Mouse (Mus musculus) midbrain, embryonic 16.5 days (tissue): Measurements from ENCODE around the gene Vmn1r232. TPM values are rescaled to one million over a fixed set of nuclear protein-coding genes. Genes with fewer than 3 reads are reported as not detected.

Experiments
- ATAC-seq: fragments of 200-750 bp; cut with Nextera tagmentation; 2 replicates; pipeline ENCODE4 v1.8.0; 2017; ENCODE audit warnings: moderate TSS enrichment
- H3K27ac ChIP-seq: fragments of 300-500 bp; sonication (generic); 2 replicates; pipeline ENCODE4 v1.5.1; 2014; ENCODE audit warnings: mild to moderate bottlenecking, low read length, mixed read lengths
- H3K27me3 ChIP-seq: fragments of 300-500 bp; sonication (generic); 2 replicates; pipeline ENCODE4 v1.6.1; 2014; ENCODE audit warnings: low read depth, low read length, mixed read lengths; ENCODE audit not compliant: control insufficient read depth, insufficient read depth
- H3K36me3 ChIP-seq: fragments of 300-500 bp; sonication (generic); 2 replicates; pipeline ENCODE4 v1.6.1; 2014; ENCODE audit warnings: mild to moderate bottlenecking, low read length, moderate library complexity, mixed read lengths; ENCODE audit not compliant: control insufficient read depth, insufficient read depth
- H3K4me1 ChIP-seq: fragments of 300-500 bp; sonication (generic); 2 replicates; pipeline ENCODE4 v1.6.1; 2014; ENCODE audit warnings: mild to moderate bottlenecking, low read length, mixed read lengths; ENCODE audit not compliant: control insufficient read depth, insufficient read depth
- H3K4me2 ChIP-seq: fragments of 300-500 bp; sonication (generic); 2 replicates; pipeline ENCODE4 v1.6.1; 2014; ENCODE audit warnings: mild to moderate bottlenecking, low read length, mixed read lengths
- H3K4me3 ChIP-seq: fragments of 300-500 bp; sonication (generic); 2 replicates; pipeline ENCODE4 v1.5.1; 2014; ENCODE audit warnings: low read depth, mild to moderate bottlenecking, low read length, moderate library complexity, mixed read lengths
- H3K9ac ChIP-seq: fragments of 300-500 bp; sonication (generic); 2 replicates; pipeline ENCODE4 v1.6.1; 2014; ENCODE audit warnings: low read depth, low read length, mixed read lengths
- H3K9me3 ChIP-seq: fragments of 300-500 bp; sonication (generic); replicated peaks from 2 replicates; pipeline ENCODE4 v1.6.1; 2014; ENCODE audit warnings: mild to moderate bottlenecking, low read length, mixed read lengths; ENCODE audit not compliant: control insufficient read depth, poor library complexity, severe bottlenecking
- WGBS: fragments of 180-500 bp; shearing (Covaris S2); extraction: QIAGEN DNeasy Blood & Tissue Kit; methylation state at CpG from one replicate; pipeline ENCODE4 v1.1.7; 2014; 5-methylcytosine and 5-hydroxymethylcytosine counted together
- polyA plus RNA-seq: library from polyadenylated mRNA; unstranded; fragments of >200 nt; fragmentation: Nextera tagmentation; extraction: Ambion mirVana; gene quantifications from 2 replicates; pipeline ENCODE4 v1.2.1, GENCODE M21; 2015

Gene Vmn1r232
- not detected in 2 replicates for polyA plus RNA-seq

- Histone ChIP-seq H3K4me3 (no peak within 1 kb of the TSS), H3K27me3 (no peaks in the 10 kb centered on the region), H3K4me1 (no peaks in the 10 kb centered on the region), H3K9ac (no peak within 1 kb of the TSS), H3K36me3 (no peaks in the 10 kb centered on the region), H3K27ac (no peak within 1 kb of the TSS), H3K9me3 (no peaks in the 10 kb centered on the region), H3K4me2 (no peak within 1 kb of the TSS)
- 58% methylated on average over 1 of the region's 1 CpGs for WGBS
- no peak for ATAC-seq
These were observed at the start of gene Vmn1r232 for GRCm38 (mm10) chr17:20919614-20920013. Gene Vmn1r232, minus strand, starts transcription at chr17:20919714.

- no peak overlapping the region for H3K27ac ChIP-seq
- H3K27me3 ChIP-seq: no peaks in the 10 kb centered on the region
- H3K4me1 ChIP-seq: no peaks in the 10 kb centered on the region
- no peak overlapping the region for H3K4me2 ChIP-seq
- H3K9ac ChIP-seq: no peak overlapping the region
- no peak for ATAC-seq
- no peaks in the 10 kb centered on the region for H3K9me3 ChIP-seq
- H3K36me3 ChIP-seq: peaks cover 63% of the 10 kb centered on the region
- no peak overlapping the region for H3K4me3 ChIP-seq
These were observed 47.2 kb upstream of the Vmn1r232 start for GRCm38 (mm10) chr17:20966681-20967080.

- peak; percentile 33; the same call in 1 of the 2 replicates for ATAC-seq
- WGBS: 92% methylated on average over 4 of the region's 4 CpGs
These were observed 45.9 kb upstream of the Vmn1r232 start for GRCm38 (mm10) chr17:20965421-20965820.

GRCm38 (mm10) chr17:20960386-20960785 is 40.9 kb upstream of the Vmn1r232 start:
- Histone ChIP-seq H3K27me3 (no peaks in the 10 kb centered on the region), H3K27ac (no peak overlapping the region), H3K9ac (no peak overlapping the region), H3K9me3 (no peaks in the 10 kb centered on the region), H3K36me3 (peaks cover 81% of the 10 kb centered on the region), H3K4me1 (no peaks in the 10 kb centered on the region), H3K4me2 (no peak overlapping the region), H3K4me3 (no peak overlapping the region)
- ATAC-seq: no peak
- 98% methylated on average over 5 of the region's 5 CpGs for WGBS

More at GRCm38 (mm10) chr17:20965421-20965820, 45.9 kb upstream of the Vmn1r232 start:
- no peak overlapping the region for H3K4me3 ChIP-seq
- H3K9me3 ChIP-seq: no peaks in the 10 kb centered on the region
- H3K36me3 ChIP-seq: peaks cover 72% of the 10 kb centered on the region
- no peaks in the 10 kb centered on the region for H3K4me1 ChIP-seq
- H3K27ac ChIP-seq: no peak overlapping the region
- H3K9ac ChIP-seq: no peak overlapping the region
- H3K4me2 ChIP-seq: no peak overlapping the region
- no peaks in the 10 kb centered on the region for H3K27me3 ChIP-seq

GRCm38 (mm10) chr17:20946636-20947035 is 27.1 kb upstream of the Vmn1r232 start:
- Histone ChIP-seq H3K4me3 (peak overlapping the region; percentile 55), H3K4me2 (peak overlapping the region; percentile 63), H3K9me3 (no peaks in the 10 kb centered on the region), H3K36me3 (peaks cover 1% of the 10 kb centered on the region; the same call in 1 of the 2 replicates), H3K27ac (no peak overlapping the region), H3K9ac (peak overlapping the region; percentile 71), H3K4me1 (peaks cover 32% of the 10 kb centered on the region), H3K27me3 (no peaks in the 10 kb centered on the region)
- ATAC-seq: no peak

GRCm38 (mm10) chr17:20946026-20946565 is 26.6 kb upstream of the Vmn1r232 start:
- 0 out of 2 replicates have a peak, but pooled peaks have one; percentile 0 for ATAC-seq
- Histone ChIP-seq H3K4me3 (peak overlapping the region; percentile 55), H3K9ac (peak overlapping the region; percentile 71), H3K36me3 (no peaks in the 10 kb centered on the region), H3K9me3 (no peaks in the 10 kb centered on the region), H3K27ac (peak overlapping the region; percentile 98), H3K4me1 (peaks cover 32% of the 10 kb centered on the region), H3K27me3 (no peaks in the 10 kb centered on the region), H3K4me2 (peak overlapping the region; percentile 63)
- under 1% methylated on average over 13 of the region's 13 CpGs for WGBS

- Histone ChIP-seq H3K36me3 (no peaks in the 10 kb centered on the region), H3K4me2 (peak within 1 kb of the TSS; percentile 68), H3K27me3 (no peaks in the 10 kb centered on the region), H3K4me1 (peaks cover 32% of the 10 kb centered on the region), H3K9ac (peak within 1 kb of the TSS; percentile 71), H3K27ac (peak within 1 kb of the TSS; percentile 98), H3K4me3 (peak within 1 kb of the TSS; percentile 55), H3K9me3 (no peaks in the 10 kb centered on the region)
- ATAC-seq: peak; percentile 98
- under 1% methylated on average over 69 of the region's 69 CpGs for WGBS
These were observed 25.7 kb upstream of the Vmn1r232 start, which contains the start of gene Ppp2r1a for GRCm38 (mm10) chr17:20944985-20945891. Gene Ppp2r1a, plus strand, starts transcription at chr17:20945311.

GRCm38 (mm10) chr17:20944226-20944625 is 24.7 kb upstream of the Vmn1r232 start:
- peak overlapping the region; percentile 91 for H3K27ac ChIP-seq
- ATAC-seq: 0 out of 2 replicates have a peak, but pooled peaks have one; percentile 0
- H3K36me3 ChIP-seq: no peaks in the 10 kb centered on the region
- peak overlapping the region; percentile 55 for H3K4me3 ChIP-seq
- 47% methylated on average over 3 of the region's 3 CpGs for WGBS
- H3K4me2 ChIP-seq: peak overlapping the region; percentile 68
- H3K9me3 ChIP-seq: 0 out of 2 replicates have a peak, but pooled peaks cover 2% of the 10 kb centered on the region
- peak overlapping the region; percentile 62 for H3K9ac ChIP-seq
- peaks cover 27% of the 10 kb centered on the region for H3K4me1 ChIP-seq
- H3K27me3 ChIP-seq: no peaks in the 10 kb centered on the region

- Histone ChIP-seq H3K36me3 (no peaks in the 10 kb centered on the region), H3K4me1 (no peaks in the 10 kb centered on the region), H3K4me3 (no peak within 1 kb of the TSS), H3K9ac (no peak within 1 kb of the TSS), H3K27me3 (no peaks in the 10 kb centered on the region), H3K27ac (no peak within 1 kb of the TSS), H3K9me3 (0 out of 2 replicates have a peak, but pooled peaks cover 3% of the 10 kb centered on the region), H3K4me2 (no peak within 1 kb of the TSS)
- WGBS: 70% methylated on average over 2 of the region's 2 CpGs
- no peak for ATAC-seq
These were observed 14.5 kb downstream of the Vmn1r232 start, which contains the start of gene Vmn1r231 for GRCm38 (mm10) chr17:20904991-20905390. Gene Vmn1r231, minus strand, starts transcription at chr17:20905091.
